Mouse (Mus musculus): ENCODE measurements around the gene Ppil6.

Gene Ppil6

GRCm38 (mm10) chr10:41489708-41490517 lies at the start of gene Ppil6, which contains the start of gene Smpd2:
Gene Ppil6 (plus strand): TSS chr10:41490439.
Gene Smpd2 (minus strand): TSS chr10:41490369.
- peak; percentile 92 to 94 for DNase-seq

- no peak for DNase-seq
These were observed 42.0 kb upstream of the Ppil6 start for GRCm38 (mm10) chr10:41448216-41448615.

- peak in 1 of 2 experiments; percentile 65 for DNase-seq
These were observed 40.6 kb upstream of the Ppil6 start for GRCm38 (mm10) chr10:41449684-41450083.

GRCm38 (mm10) chr10:41450137-41450670 lies 40.0 kb upstream of the Ppil6 start, which contains the start of gene Zbtb24:
Gene Zbtb24 (plus strand): TSS chr10:41450383.
- peak; percentile 98 to 99 for DNase-seq

- DNase-seq: no peak
These were observed 39.3 kb upstream of the Ppil6 start for GRCm38 (mm10) chr10:41450780-41451522.

GRCm38 (mm10) chr10:41451656-41452055 lies 38.6 kb upstream of the Ppil6 start:
- no peak for DNase-seq

GRCm38 (mm10) chr10:41452791-41453190 lies 37.4 kb upstream of the Ppil6 start:
- no peak for DNase-seq

- DNase-seq: no peak
These were observed 30.2 kb upstream of the Ppil6 start for GRCm38 (mm10) chr10:41459990-41460389.

GRCm38 (mm10) chr10:41460501-41460900 lies 29.7 kb upstream of the Ppil6 start:
- DNase-seq: no peak

- no peak for DNase-seq
These were observed 29.0 kb upstream of the Ppil6 start for GRCm38 (mm10) chr10:41461057-41461722.

GRCm38 (mm10) chr10:41464401-41464955 lies 25.8 kb upstream of the Ppil6 start:
- peak in 1 of 2 experiments; percentile 24 for DNase-seq

GRCm38 (mm10) chr10:41467325-41467724 lies 22.9 kb upstream of the Ppil6 start:
- no peak for DNase-seq

- DNase-seq: no peak
These were observed 19.5 kb upstream of the Ppil6 start for GRCm38 (mm10) chr10:41470693-41471092.

GRCm38 (mm10) chr10:41472534-41472933 lies 17.7 kb upstream of the Ppil6 start:
- DNase-seq: no peak

GRCm38 (mm10) chr10:41472962-41473481 lies 17.2 kb upstream of the Ppil6 start:
- DNase-seq: no peak

- no peak for DNase-seq
These were observed 16.3 kb upstream of the Ppil6 start for GRCm38 (mm10) chr10:41473782-41474468.

GRCm38 (mm10) chr10:41474981-41475391 lies 15.3 kb upstream of the Ppil6 start:
- DNase-seq: no peak

GRCm38 (mm10) chr10:41476171-41477017 lies 13.8 kb upstream of the Ppil6 start, which contains the start of gene Mical1:
Gene Mical1 (plus strand): TSS chr10:41476314.
- DNase-seq: peak in 1 of 2 experiments; percentile 31

- DNase-seq: no peak
These were observed 13.3 kb upstream of the Ppil6 start for GRCm38 (mm10) chr10:41477018-41477277.

- DNase-seq: peak in 1 of 2 experiments; percentile 39
These were observed 12.7 kb upstream of the Ppil6 start for GRCm38 (mm10) chr10:41477278-41478181.
